Mouse (Mus musculus): ENCODE data around the gene Tmprss12.
"Not testable (repeated sequence)": the region's sequence is repeated elsewhere in the genome, so short reads cannot be mapped to it uniquely, and the experiment has no call there.

Tmprss12 gene

DNA sequence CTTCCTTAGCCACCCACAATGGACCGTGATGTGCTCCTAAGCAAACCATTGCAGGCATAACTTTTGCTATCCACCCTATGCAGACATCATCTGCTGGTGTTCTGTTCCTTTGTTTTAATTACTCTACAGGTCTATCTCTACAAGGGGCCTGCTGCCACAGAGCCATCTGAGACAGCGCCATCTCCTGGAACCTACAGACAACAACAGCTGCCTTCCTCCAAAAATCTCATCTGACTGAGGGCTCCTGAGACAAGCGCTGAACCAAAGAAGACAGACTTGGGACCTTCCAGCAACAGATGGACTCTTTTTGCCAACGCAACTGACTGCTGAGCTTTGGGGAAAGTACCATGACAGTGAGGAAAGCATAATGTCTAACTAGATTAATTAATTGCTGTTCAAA lies 47.5 kb downstream of the Tmprss12 start:
- not testable (repeated sequence) for DNase-seq

DNA sequence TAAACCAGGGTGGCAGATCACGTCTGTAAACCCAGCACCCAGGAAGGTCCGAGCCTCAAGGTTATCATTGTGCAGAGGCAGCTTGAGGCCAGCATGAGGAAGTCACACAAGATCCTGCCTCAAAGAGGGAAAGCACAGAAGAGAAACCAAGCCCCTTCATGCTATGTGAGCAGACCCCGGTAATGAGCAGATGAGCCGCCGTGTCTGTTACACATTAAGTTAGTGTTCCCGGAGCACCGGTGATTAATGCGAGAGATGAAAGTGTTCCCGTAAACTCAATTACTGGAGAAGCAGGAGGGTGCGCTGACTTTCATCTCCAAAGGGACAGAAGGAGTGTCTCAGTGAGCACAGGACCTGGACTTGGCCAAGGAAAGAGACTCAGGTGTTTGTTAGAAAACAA lies 48.7 kb downstream of the Tmprss12 start:
- DNase-seq, result not testable (repeated sequence)

DNA sequence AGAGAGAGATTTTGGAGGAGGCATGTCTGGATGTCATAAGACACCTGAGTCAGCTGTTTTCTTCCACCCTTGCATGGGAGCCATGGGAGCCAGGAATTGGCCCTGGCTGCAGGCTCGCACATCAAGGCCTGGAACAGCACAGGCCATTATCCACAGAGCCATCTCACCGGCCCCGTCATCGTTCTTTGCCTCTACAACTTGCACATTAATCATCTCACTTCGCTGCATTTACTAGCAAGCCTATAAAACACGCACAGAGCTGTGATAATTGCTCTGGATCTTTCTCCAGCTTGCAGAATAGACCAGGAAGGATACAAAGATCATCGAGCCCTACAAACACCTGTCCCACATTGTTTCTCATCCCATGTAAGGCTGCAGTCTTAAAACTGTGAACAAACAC lies 50.1 kb downstream of the Tmprss12 start:
- DNase-seq, result no peak

DNA sequence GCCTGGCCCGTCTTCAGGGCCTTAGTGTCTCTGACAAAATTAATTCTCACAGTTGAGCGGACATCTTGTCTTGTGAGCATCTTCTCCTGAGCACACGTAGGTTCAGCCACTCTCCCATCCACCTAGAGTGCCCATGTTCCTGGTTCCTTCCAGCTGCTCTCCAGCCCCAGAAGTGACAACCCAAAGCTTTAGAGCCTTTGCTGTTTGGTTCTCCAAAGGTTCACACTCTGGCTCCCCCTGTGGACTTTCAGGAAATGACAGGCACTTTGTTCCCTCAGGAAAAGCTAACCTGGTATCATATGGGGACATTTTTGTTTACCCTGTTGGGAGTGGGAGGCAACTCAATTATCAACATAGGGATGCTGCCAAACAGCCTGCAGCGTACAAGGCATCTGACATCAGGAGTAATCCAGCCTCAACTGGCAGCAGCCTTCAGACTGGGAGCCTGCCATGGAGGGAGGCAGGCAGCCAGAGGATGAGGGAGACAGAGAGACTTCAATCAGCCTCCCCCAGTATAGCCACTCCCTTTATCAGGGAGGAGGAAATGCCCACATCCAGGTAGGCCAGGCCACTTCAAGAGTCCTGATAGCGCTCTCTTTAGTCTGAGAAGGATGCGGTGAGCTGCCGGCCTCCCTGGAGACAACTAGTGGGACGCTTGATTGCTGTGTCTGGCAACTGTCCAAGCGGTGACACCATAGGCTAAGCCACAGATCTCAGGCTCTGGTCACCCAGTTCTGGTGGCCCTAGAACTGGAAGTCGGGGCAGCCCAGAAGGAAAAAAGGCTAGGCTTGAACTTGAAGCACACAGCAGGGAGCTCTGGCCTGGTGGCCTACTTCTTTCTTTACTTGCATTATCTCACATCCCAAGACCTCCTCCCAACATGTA lies 51.7 kb downstream of the Tmprss12 start:
- not testable (repeated sequence) for DNase-seq

DNA sequence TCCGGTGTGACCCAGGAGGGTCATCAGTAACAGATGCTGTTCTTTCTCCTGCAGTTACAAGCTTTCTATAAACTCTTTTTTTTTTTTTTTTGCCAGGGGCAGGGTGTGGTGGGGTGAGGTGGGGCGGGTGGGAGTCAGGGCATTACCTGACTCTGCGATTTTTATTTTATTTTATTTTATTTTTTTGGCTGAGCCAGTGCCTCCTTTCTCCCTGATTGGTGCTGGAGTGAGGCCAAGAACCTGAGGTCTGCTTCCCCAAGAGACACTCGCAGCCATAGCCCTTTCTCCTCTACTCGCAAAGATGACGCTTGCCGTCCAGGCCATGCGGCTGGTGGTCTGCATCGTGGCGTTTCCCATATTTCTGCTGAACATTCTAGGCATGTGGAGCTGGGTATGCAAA lies 54.0 kb downstream of the Tmprss12 start, which contains the start of gene Mettl7a3:
Gene Mettl7a3 (plus strand): TSS at position 301 of the 400 bp plus-strand sequence.
- DNase-seq, result no peak

DNA sequence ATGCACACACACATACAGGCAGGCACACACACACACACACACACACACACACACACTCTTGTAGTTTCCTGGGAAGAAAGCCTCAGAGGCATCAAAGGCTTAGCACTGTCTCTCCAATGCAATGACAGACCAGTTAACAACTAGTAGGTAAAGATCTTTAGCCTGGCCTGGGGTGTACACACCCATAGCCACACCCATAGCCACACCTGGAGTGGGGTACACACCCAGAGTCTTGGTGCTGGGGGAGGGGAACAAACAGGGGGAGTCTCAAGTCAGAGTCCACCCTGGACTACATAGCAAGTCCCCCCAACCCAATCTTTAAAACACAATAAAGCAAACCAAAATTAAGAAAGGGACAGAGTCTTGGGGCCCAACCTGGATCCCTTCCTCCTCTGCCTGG lies 56.7 kb downstream of the Tmprss12 start:
- DNase-seq, result not testable (repeated sequence)

DNA sequence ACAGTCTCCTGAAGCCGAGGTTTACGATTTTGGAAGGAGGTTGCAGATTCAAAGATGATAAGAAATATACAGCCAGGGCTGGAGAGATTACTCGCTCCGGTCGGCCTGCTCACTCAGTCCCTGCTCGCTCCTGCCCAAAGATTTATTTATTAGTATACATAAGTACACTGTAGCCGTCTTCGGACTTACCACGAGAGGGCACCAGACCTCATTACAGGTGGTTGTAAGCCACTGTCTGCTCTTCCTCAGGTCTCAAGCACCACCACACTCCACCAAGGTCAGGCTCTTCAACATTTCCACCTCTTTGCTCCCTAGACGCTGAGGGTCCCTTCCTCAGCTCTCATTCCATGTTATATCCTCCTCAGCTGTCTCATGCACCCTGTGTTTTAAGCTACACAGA lies 57.2 kb downstream of the Tmprss12 start:
- peak; percentile 77 for DNase-seq

DNA sequence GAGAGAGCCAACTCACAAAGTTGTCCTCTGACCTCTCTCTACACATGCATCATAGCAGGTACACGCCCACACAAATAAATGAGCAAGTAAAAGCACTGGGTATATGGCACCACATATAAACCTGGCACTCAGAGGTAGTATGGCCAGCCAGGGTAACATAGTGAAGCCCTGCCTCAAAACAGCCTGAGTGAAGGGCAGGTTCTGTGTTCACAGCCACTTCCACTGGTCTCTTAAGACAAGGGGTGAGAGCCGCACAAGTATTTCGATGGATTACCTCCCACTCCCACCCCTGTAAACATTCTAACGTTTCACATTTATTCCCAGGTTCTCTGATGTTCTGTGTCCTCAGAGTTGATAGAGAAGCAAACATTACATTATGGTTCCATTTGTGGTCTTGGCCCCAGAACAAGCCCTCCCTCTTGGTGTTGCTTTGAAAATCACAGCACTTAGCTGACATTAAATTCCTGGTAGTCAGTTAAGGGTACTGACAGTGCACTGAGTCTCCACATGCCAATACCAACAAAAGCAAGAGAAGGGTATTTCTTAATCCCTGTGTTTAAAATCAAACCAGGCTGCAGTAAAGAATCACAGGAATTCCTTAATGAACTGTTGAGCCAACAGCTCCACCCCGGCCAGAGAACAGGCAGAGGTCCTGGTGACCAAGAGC lies 60.8 kb downstream of the Tmprss12 start:
- DNase-seq, result peak; percentile 46
